Mouse (Mus musculus) testis, postnatal 14 days (tissue): Measurements from ENCODE around the gene Spaca4.

Source experiments
- DNase-seq: peaks from one replicate; pipeline ENCODE4 v3.0.0; 2021; ENCODE audit warnings: low spot score

Spaca4 gene

GRCm38 (mm10) chr7:45726419-45726818 lies 806 bp upstream of the Spaca4 start:
- no peak for DNase-seq

- no peak for DNase-seq
Measured at GRCm38 (mm10) chr7:45725151-45725550, 462 bp downstream of the Spaca4 start.

DNA sequence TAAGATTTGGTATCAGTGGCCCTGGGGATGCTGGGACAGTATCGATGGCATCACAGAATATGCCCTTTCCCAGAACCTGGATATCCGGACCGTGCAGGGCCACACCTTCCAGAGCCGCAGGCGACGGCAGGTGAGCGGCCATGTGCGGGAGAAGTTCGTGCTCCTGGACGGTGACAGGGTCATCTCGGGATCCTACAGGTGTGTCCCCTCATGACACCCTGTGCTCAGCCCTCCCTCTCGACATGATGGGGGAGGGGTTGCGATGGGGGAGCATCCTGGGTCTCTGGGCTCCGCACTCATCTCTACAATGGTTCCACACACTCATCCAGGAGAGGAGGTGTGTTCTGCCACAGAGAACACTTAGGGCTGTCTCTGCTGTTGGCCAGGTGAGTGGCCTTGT lies 1.8 kb downstream of the Spaca4 start:
- DNase-seq, result no peak

- DNase-seq, result no peak
Measured at GRCm38 (mm10) chr7:45723301-45723700, 2.3 kb downstream of the Spaca4 start.

GRCm38 (mm10) chr7:45722348-45722713 lies 3.3 kb downstream of the Spaca4 start:
- peak; percentile 11 for DNase-seq

- DNase-seq, result peak; percentile 4
Measured at GRCm38 (mm10) chr7:45721642-45722347, 3.8 kb downstream of the Spaca4 start.

GRCm38 (mm10) chr7:45721234-45721571 lies 4.4 kb downstream of the Spaca4 start:
- no peak for DNase-seq

DNA sequence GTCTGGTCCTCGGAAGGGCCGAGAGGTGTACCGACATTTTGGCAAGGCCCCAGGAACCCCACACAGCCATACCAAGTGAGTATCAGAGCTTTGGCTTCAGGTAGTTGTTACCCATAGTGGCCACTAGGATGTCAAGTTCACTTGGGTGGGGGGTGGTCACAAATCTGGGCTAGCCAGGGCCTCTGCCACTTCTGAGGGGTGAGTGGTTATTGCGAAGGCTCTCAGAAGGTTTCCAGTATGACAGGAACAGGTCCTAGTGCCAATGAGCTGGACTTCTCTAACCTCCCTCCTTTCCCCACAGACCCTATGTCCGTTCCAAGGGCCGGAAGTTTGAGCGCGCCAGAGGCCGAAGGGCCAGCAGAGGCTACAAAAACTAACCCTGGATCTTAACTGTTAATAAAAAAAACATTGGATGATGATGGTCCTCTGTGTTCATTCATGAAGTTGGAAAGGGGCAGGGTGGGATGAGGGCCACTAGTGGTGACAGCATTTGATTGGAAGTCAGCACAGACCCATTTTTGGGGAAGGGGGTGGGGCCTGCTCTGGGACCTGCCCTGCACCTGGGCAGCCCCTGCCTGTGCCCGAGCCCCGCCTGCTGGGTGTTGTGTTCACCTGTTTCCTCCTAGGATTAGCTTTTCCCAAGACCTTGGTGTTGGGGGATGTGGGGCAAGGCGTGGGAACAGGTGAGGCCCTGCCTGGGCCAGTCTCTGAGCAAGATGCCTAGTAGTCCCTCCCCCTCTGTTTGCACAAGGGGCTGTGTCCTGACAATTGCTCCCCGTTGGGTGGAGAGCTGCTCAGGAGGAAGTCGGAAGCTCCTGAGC lies 5.0 kb downstream of the Spaca4 start, which contains the start of gene Fam83e:
Fam83e (plus strand) TSS at position 800 of the 821 bp plus-strand sequence.
- peak; percentile 22 for DNase-seq

DNA sequence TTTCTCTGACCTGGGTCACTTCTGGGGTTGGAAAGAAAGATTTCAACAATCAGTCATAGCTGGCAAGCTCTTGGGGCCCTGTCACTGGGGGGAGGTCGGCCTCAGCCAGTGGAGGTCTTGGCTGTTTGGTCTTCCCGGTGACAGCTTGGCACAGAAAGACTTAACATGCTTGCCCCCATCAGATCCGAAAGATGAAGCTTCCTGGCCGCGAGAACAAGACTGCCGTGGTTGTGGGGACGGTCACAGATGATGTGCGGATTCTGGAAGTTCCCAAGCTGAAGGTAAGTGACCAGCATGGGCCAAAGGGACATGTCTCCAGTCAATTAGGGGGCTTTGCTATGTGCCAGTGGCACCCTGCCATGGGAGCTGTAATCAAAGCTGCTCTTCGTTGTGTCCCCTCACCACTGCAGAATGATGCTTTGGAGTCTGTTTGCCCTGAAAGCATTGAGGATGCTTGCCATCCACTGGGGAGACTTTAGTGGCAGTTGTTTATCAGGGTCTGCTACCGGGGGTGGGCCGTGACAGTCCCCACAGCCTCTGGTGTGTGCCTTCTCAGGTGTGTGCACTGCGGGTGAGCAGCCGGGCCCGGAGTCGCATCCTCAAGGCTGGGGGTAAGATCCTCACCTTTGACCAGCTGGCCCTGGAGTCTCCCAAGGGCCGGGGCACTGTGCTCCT lies 5.7 kb downstream of the Spaca4 start:
- peak; percentile 9 for DNase-seq

DNA sequence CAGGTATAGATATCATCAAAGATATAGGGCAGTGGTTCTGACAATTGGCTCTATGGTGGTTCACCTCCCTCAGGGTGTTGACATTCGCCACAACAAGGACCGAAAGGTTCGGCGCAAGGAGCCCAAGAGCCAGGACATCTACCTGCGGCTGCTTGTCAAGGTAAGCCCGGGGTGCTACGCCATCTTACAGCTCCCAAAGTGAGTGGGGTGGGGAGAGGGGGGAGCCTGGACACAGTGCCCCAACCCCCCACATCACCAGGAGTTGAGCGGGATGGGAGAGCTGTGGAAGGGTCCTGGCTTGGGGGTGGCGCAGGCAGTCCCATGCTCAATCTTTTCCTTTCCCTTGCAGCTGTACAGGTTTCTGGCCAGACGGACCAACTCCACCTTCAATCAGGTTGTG lies 6.4 kb downstream of the Spaca4 start:
- no peak for DNase-seq

DNA sequence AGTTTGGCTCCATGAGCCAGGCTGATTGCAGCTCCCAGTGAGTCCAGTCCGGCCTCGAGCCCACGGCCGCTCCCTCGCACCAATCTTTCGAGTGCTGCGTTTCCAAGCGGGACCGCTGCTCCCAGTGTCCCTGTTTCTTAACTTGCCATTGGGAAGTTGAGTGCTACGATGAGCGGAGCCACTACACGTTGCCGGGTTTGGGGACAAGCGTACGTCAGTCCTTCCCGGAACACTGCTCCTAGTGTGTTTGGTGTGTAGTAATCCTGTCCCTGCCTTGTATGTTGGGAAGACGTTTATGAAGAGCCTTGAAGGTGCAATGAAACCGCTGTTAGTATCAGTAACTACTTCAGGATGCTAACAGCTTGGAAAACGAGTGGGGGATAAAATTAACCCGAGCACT lies 7.3 kb downstream of the Spaca4 start:
- peak; percentile 22 for DNase-seq

DNA sequence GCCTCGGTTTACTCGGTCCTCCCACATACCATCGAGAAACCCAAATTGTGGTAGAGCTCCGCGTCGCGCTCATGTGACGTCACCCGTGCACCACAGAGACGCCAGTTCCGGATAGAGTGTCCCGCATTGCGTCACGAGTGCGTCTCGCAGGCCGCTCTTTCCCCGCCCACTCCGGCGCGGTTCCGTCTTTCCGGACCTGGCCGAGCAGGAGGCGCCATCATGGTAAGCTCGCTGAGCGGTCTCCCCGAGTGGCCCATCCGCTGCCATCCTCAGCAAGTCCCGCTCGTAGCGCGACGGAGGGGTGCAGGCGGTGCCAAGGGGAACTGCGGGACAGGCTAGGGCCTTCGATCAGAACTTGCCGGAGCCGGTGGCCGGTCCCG lies 7.7 kb downstream of the Spaca4 start, which contains the start of gene Sphk2:
Sphk2 (minus strand) TSS at position 85 of the 380 bp plus-strand sequence.
- DNase-seq, result peak; percentile 98

- no peak for DNase-seq
Measured at GRCm38 (mm10) chr7:45716952-45717917, 8.4 kb downstream of the Spaca4 start.

- DNase-seq, result no peak
Measured at GRCm38 (mm10) chr7:45716460-45716857, 9.2 kb downstream of the Spaca4 start.

DNA sequence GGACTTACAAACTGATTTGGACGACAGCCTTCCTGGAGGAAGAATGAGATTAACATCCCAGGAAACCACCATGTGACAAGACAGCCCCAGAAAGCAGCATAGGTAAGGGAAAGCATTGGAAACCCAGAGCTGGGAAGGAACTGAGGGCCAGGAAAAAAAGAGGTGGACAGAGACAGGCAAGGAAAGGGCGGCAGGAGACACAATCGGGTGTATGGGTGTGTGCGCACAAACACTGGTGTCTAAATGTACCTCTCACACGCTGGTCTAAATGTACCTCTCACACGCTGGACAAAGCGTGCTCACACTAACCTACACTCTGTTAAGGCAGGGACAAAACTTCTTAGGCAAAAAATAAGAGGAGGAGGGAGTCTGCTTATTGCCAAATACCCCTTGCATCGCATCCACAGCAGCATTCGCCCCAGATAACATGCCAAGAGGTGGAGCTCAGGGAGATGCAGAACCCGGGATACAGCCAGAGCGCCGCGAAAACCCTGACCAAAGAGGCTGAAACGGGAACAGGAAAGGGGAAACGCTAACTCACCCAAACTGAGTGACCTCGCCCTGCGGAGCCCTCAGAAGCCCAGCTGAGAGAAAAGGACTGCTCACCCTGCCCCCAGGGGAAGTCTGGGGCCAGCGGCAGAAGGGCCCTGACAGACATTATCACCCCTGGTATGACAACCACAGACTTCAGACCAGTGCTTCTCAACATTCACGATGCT lies 9.7 kb downstream of the Spaca4 start:
- no peak for DNase-seq

DNA sequence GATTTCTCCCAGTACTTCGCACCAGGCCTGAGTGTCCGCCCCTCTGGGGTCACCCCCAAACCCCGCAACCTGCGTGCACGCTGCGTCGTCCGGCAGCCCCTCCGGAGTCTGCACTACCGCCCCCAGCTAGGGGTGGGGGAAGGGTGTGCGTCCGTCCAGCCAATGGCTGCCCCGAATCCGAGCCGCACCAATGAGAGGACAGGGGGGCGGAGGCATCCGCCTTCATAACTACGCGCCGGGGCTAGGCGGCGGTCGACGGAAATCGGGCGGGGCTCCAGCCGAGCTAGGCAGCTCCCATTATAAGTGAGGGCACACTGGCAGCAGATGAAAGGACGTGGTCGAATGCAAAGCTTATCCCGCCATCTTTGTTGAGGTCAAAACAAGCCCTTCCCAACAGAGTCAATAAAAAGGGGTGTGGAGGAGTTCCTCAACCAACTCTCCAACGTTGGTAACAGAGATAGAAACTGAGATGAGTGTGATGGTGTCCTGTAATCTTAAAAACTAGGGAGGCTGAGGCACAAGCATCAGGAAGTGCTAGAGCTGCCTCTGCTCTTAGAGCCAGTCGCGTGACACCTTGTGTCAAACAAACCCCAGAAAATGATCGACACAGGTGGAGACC lies 10.4 kb downstream of the Spaca4 start, which contains the start of gene Rpl18:
Rpl18 (plus strand) TSS at position 368 of the 619 bp plus-strand sequence.
- peak; percentile 96 for DNase-seq

DNA sequence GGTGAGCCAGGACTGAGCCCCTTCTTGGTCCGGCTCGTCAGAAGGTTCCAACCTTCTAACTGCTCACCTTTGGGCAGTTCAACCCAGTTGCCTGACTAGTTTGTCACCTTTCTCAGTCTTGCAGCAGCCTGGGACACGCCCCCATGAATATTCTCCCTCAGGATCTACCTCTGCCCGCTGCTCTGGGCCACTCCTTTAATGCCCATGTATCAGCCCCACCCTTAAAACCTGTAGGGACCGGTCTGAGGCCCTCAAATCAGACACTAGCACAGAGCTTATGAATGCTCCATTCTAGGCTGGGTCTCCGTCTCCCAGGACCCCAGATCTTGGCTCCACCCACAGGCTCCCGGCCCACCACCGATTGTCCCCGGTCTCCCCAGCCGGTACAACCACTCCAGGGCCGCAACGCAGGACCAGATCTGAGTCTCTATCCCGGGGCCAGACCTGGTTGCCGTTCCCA lies 11.0 kb downstream of the Spaca4 start:
- no peak for DNase-seq

DNA sequence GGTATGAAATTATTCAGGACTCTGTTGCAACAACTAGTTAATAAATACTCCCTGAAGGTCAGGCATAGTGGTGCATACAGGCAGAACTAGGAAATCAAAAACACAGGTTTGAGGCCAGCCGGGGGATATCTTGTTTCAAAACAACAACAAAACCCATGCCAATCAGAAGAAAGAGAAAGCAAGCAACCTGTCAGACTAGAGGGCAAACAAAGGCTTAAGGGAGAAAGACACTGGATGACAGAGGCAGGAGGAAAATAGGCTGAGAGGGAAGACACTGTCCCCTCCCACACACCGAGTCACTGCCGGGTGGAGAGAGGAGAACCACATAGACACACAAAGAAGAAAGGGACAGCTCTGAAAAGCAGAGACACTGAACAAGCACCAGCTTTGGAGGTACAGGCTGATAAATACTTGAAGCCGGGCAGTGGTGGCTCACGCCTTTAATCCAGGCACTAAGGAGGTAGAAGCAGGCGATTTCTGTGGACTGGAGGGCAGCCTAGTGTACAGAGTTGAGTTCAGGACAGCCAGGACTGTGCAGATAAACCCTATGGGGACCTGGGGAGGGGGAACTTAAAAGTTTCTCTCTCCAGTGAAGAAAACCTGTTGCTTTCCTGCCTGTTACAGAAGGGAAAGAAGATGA lies 11.6 kb downstream of the Spaca4 start:
- no peak for DNase-seq

DNA sequence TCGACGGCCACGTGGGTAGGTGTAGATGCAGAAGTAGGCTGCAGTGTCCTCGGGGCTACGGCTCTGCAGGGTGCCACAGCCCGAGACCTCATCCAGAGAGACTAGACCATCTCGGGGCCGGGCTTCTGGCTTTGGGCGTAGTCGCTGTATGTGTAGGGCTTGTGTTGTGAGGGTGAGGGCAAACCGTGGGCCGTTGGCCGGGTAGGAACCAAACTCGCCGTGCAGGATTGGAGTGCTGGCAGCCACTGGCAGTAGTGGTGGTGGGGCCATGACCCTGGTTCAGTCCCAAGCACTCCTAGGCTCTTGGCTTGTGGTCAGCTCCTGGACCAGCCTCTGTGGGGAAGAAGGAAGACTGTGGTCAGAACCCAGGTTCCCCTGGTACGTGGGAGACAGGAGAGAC lies 12.2 kb downstream of the Spaca4 start:
- DNase-seq, result no peak
